Mouse (Mus musculus): ENCODE data around the gene Olfr138. TPM values are rescaled to one million over a fixed set of nuclear protein-coding genes. Genes with fewer than 3 reads are reported as not detected.

Gene Olfr138
- total RNA-seq (2012; rRNA removed) (not detected in 2 replicates), total RNA-seq (2014; rRNA removed) (not detected in 2 replicates), polyA plus RNA-seq (2012; ENCODE audit: insufficient read length, low read depth) (not detected in 2 replicates)

DNA sequence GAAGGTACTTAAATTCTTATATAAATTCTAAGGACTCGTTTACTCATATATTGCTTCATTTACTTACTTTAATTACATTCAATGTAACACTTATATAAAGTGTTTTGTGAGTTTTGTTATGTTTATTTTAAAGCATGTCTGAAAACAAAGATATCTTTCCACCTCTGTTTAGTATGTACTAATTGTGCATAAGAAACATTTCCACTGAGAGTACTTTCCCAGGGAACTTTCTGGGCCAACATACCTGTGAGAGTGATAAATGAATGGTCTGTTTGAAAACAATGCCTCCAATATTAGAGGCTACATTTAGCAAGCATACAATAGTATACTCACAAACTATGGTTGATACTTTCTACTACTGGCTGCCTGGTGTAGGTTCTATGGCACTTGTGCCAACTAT lies at the start of gene Olfr138:
Gene Olfr138, plus strand, starts transcription at position 301 of the 400 bp plus-strand sequence.
- no peak within 1 kb of the TSS for H3K9ac ChIP-seq (ENCODE audit: insufficient read depth, low read depth)
- in situ Hi-C loops (cut with MboI; ENCODE audit: low pct_ligation_motif_present, low pct_unique_long_range_greater_than_20kb, low sequenced_read_pairs), result no loop called here
- H3K4me2 ChIP-seq (ENCODE audit: insufficient read depth, low read depth, poor library complexity, severe bottlenecking), result no peak within 1 kb of the TSS
- H3K4me3 ChIP-seq (replicated peaks in 1 of 3; ENCODE audit: low read depth in 2 of 3, low read length in 2 of 3, poor library complexity in 1 of 3), result no peak within 1 kb of the TSS
- dilution Hi-C loops (cut with MboI; ENCODE audit: extremely low pct_ligation_motif_present, extremely low pct_unique_long_range_greater_than_20kb, low sequenced_read_pairs), result no loop called here
- H3K27me3 ChIP-seq (replicated peaks), result no peaks in the 10 kb centered on the region
- no peaks in the 10 kb centered on the region for H3K36me3 ChIP-seq (replicated peaks in 1 of 2; ENCODE audit: control insufficient read depth in 1 of 2, insufficient read depth in 1 of 2, low read length in 1 of 2)
- no peak within 1 kb of the TSS for H3K27ac ChIP-seq (ENCODE audit: insufficient read depth, low read depth)
- H3K4me1 ChIP-seq (ENCODE audit: control insufficient read depth in 1 of 2, insufficient read depth in 2 of 2), result no peaks in the 10 kb centered on the region
- TF ChIP-seq RCOR1 (conservative IDR thresholded peaks at IDR 0.05; ENCODE audit: low read depth, low read length), result no peak
- peaks cover 7% of the 10 kb centered on the region for H3K9me3 ChIP-seq (replicated peaks; ENCODE audit: low read length)
- no peaks in the 10 kb centered on the region for H3K79me2 ChIP-seq (replicated peaks; ENCODE audit: control insufficient read depth, extremely low read depth, insufficient read depth, poor library complexity, severe bottlenecking)
- DNase-seq (ENCODE audit: extremely low read depth), result no peak

DNA sequence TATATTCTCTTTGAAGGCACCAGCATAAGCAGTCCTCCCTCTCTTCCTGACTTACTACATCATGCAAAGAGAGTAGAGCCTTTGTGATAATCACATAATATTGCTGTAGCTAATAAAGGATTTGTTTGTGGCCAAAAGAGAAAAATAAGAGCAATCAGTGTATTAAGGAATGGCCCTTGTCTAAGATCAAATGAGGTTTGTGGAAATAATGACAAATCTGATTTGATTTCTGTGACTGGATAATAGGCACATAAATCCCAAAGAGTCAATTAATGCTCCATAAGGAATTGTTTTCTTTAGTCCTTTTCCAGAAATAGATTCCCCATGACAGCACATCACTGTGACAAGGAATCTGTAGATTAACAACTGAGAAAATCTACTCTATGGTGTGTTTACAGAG lies 46.6 kb downstream of the Olfr138 start, which contains the start of gene Olfr137:
Gene Olfr137, minus strand, starts transcription at position 101 of the 400 bp plus-strand sequence.
- H3K36me3 ChIP-seq (replicated peaks in 1 of 2; ENCODE audit: control insufficient read depth in 1 of 2, insufficient read depth in 1 of 2, low read length in 1 of 2), result no peaks in the 10 kb centered on the region
- dilution Hi-C loops (cut with MboI; ENCODE audit: extremely low pct_ligation_motif_present, extremely low pct_unique_long_range_greater_than_20kb, low sequenced_read_pairs), result no loop called here
- H3K27ac ChIP-seq (ENCODE audit: insufficient read depth, low read depth), result no peak within 1 kb of the TSS
- in situ Hi-C loops (cut with MboI; ENCODE audit: low pct_ligation_motif_present, low pct_unique_long_range_greater_than_20kb, low sequenced_read_pairs), result no loop called here
- peaks cover 11% of the 10 kb centered on the region for H3K9me3 ChIP-seq (replicated peaks; ENCODE audit: low read length)
- H3K4me3 ChIP-seq (replicated peaks in 1 of 3; ENCODE audit: low read depth in 2 of 3, low read length in 2 of 3, poor library complexity in 1 of 3), result no peak within 1 kb of the TSS
- TF ChIP-seq MYC (IDR thresholded peaks at IDR 0.05; ENCODE audit: low read depth, low read length), result no peak
- no peak for TF ChIP-seq MAFK (IDR thresholded peaks at IDR 0.05; ENCODE audit: insufficient replicate concordance, low read length)
- no peak for TF ChIP-seq ETS1 (conservative IDR thresholded peaks at IDR 0.05; ENCODE audit: low read depth, low read length)
- no peak for TF ChIP-seq POLR2AphosphoS2 (IDR thresholded peaks at IDR 0.05; ENCODE audit: low read depth, low read length)
- no peak for TF ChIP-seq CTCF (conservative IDR thresholded peaks at IDR 0.05 in 1 of 2, IDR thresholded peaks at IDR 0.05 in 1 of 2; ENCODE audit: low read depth in 2 of 2, low read length in 2 of 2)
- no peak for TF ChIP-seq KAT2A (IDR thresholded peaks at IDR 0.05; ENCODE audit: insufficient replicate concordance, low read length)
- TF ChIP-seq IRF4 (IDR thresholded peaks at IDR 0.05; ENCODE audit: low read depth, low read length), result no peak
- no peak for TF ChIP-seq UBTF (IDR thresholded peaks at IDR 0.05; ENCODE audit: low read depth, low read length)
- TF ChIP-seq ELF1 (IDR thresholded peaks at IDR 0.05; ENCODE audit: low read depth, low read length), result no peak
- no peak for TF ChIP-seq MXI1 (IDR thresholded peaks at IDR 0.05; ENCODE audit: low read depth, low read length)
- no peak for TF ChIP-seq POLR2A (IDR thresholded peaks at IDR 0.05; ENCODE audit: low read depth, low read length)
- no peak for TF ChIP-seq CHD1 (IDR thresholded peaks at IDR 0.05; ENCODE audit: low read depth, low read length)
- no peak for TF ChIP-seq NRF1 (IDR thresholded peaks at IDR 0.05; ENCODE audit: low read depth, low read length)
- no peak for TF ChIP-seq SMC3 (IDR thresholded peaks at IDR 0.05; ENCODE audit: low read depth, low read length)
- no peak for TF ChIP-seq ZNF384 (IDR thresholded peaks at IDR 0.05; ENCODE audit: low read depth, low read length)
- TF ChIP-seq USF1 (IDR thresholded peaks at IDR 0.05; ENCODE audit: low read depth, low read length), result no peak
- no peak for TF ChIP-seq MAX (IDR thresholded peaks at IDR 0.05; ENCODE audit: low read length)
- no peak for TF ChIP-seq ZMIZ1 (IDR thresholded peaks at IDR 0.05; ENCODE audit: low read depth, low read length)
- DNase-seq (ENCODE audit: extremely low read depth), result no peak
- no peaks in the 10 kb centered on the region for H3K79me2 ChIP-seq (replicated peaks; ENCODE audit: control insufficient read depth, extremely low read depth, insufficient read depth, poor library complexity, severe bottlenecking)
- no peak within 1 kb of the TSS for H3K4me2 ChIP-seq (ENCODE audit: insufficient read depth, low read depth, poor library complexity, severe bottlenecking)
- H3K4me1 ChIP-seq (ENCODE audit: control insufficient read depth in 1 of 2, insufficient read depth in 2 of 2), result no peaks in the 10 kb centered on the region
- no peaks in the 10 kb centered on the region for H3K27me3 ChIP-seq (replicated peaks)
- no peak within 1 kb of the TSS for H3K9ac ChIP-seq (ENCODE audit: insufficient read depth, low read depth)

Other genes with a start within 250 kb of the Olfr138 start
- gene Olfr129, start 201.0 kb upstream of the Olfr138 start, total RNA-seq (2012; rRNA removed), result not detected in 2 replicates
- not detected in 2 replicates for gene Olfr129, start 201.0 kb upstream of the Olfr138 start, total RNA-seq (2014; rRNA removed)
- not detected in 2 replicates for gene Olfr129, start 201.0 kb upstream of the Olfr138 start, polyA plus RNA-seq (2012; ENCODE audit: insufficient read length, low read depth)
- gene Olfr130, start 197.1 kb upstream of the Olfr138 start, total RNA-seq (2012; rRNA removed), result not detected in 2 replicates
- not detected in 2 replicates for gene Olfr130, start 197.1 kb upstream of the Olfr138 start, total RNA-seq (2014; rRNA removed)
- not detected in 2 replicates for gene Olfr130, start 197.1 kb upstream of the Olfr138 start, polyA plus RNA-seq (2012; ENCODE audit: insufficient read length, low read depth)
- gene Olfr131, start 172.3 kb upstream of the Olfr138 start, total RNA-seq (2012; rRNA removed), result not detected in 2 replicates
- not detected in 2 replicates for gene Olfr131, start 172.3 kb upstream of the Olfr138 start, total RNA-seq (2014; rRNA removed)
- not detected in 2 replicates for gene Olfr131, start 172.3 kb upstream of the Olfr138 start, polyA plus RNA-seq (2012; ENCODE audit: insufficient read length, low read depth)
- not detected in 2 replicates for gene Olfr132, start 126.5 kb upstream of the Olfr138 start, total RNA-seq (2012; rRNA removed)
- gene Olfr132, start 126.5 kb upstream of the Olfr138 start, total RNA-seq (2014; rRNA removed), result not detected in 2 replicates
- not detected in 2 replicates for gene Olfr132, start 126.5 kb upstream of the Olfr138 start, polyA plus RNA-seq (2012; ENCODE audit: insufficient read length, low read depth)
- not detected in 2 replicates for gene Olfr133, start 115.8 kb upstream of the Olfr138 start, total RNA-seq (2012; rRNA removed)
- not detected in 2 replicates for gene Olfr133, start 115.8 kb upstream of the Olfr138 start, total RNA-seq (2014; rRNA removed)
- not detected in 2 replicates for gene Olfr133, start 115.8 kb upstream of the Olfr138 start, polyA plus RNA-seq (2012; ENCODE audit: insufficient read length, low read depth)
- not detected in 2 replicates for gene Olfr134, start 89.6 kb upstream of the Olfr138 start, total RNA-seq (2012; rRNA removed)
- not detected in 2 replicates for gene Olfr134, start 89.6 kb upstream of the Olfr138 start, total RNA-seq (2014; rRNA removed)
- gene Olfr134, start 89.6 kb upstream of the Olfr138 start, polyA plus RNA-seq (2012; ENCODE audit: insufficient read length, low read depth), result not detected in 2 replicates
- gene Olfr135, start 56.7 kb upstream of the Olfr138 start, total RNA-seq (2012; rRNA removed), result not detected in 2 replicates
- not detected in 2 replicates for gene Olfr135, start 56.7 kb upstream of the Olfr138 start, total RNA-seq (2014; rRNA removed)
- gene Olfr135, start 56.7 kb upstream of the Olfr138 start, polyA plus RNA-seq (2012; ENCODE audit: insufficient read length, low read depth), result not detected in 2 replicates
- not detected in 2 replicates for gene Olfr137, start 46.5 kb downstream of the Olfr138 start, total RNA-seq (2012; rRNA removed)
- not detected in 2 replicates for gene Olfr137, start 46.5 kb downstream of the Olfr138 start, total RNA-seq (2014; rRNA removed)
- gene Olfr137, start 46.5 kb downstream of the Olfr138 start, polyA plus RNA-seq (2012; ENCODE audit: insufficient read length, low read depth), result not detected in 2 replicates
- gene Olfr136, start 68.8 kb downstream of the Olfr138 start, total RNA-seq (2012; rRNA removed), result not detected in 2 replicates
- not detected in 2 replicates for gene Olfr136, start 68.8 kb downstream of the Olfr138 start, total RNA-seq (2014; rRNA removed)
- not detected in 2 replicates for gene Olfr136, start 68.8 kb downstream of the Olfr138 start, polyA plus RNA-seq (2012; ENCODE audit: insufficient read length, low read depth)
- gene Esp36, start 159.2 kb downstream of the Olfr138 start, total RNA-seq (2012; rRNA removed), result not detected in 2 replicates
- not detected in 2 replicates for gene Esp36, start 159.2 kb downstream of the Olfr138 start, total RNA-seq (2014; rRNA removed)
- gene Esp36, start 159.2 kb downstream of the Olfr138 start, polyA plus RNA-seq (2012; ENCODE audit: insufficient read length, low read depth), result not detected in 2 replicates

Data from CH12.LX (cell line).